Mouse (Mus musculus): ENCODE results near the gene Dph2. TPM values are rescaled to one million over a fixed set of nuclear protein-coding genes. Genes with fewer than 3 reads are reported as not detected.

The Dph2 gene
- polyA plus RNA-seq, 1 experiment from 2014 or later, result 21.2 TPM

- ATAC-seq (ENCODE audit: insufficient number of reproducible peaks, low FRiP score, low TSS enrichment, low read depth) (no peak), DNase-seq (ENCODE audit: low spot score) (no peak)
- H3K4me3 ChIP-seq (ENCODE audit: low read depth, low read length), result no peak overlapping the region
- H3K36me3 ChIP-seq (ENCODE audit: control insufficient read depth, insufficient read depth, low read length), result peaks cover 10% of the 10 kb centered on the region; the same call in 1 of the 2 replicates
- WGBS, result 67% methylated on average over 10 of the region's 10 CpGs
- H3K4me1 ChIP-seq (ENCODE audit: control insufficient read depth, insufficient read depth, low read length), result peaks cover 6% of the 10 kb centered on the region; the same call in 1 of the 2 replicates
- H3K4me2 ChIP-seq (ENCODE audit: low read depth, severe bottlenecking), result no peak overlapping the region
- H3K9ac ChIP-seq (ENCODE audit: low read length), result no peak overlapping the region
- no peak overlapping the region for H3K27ac ChIP-seq (replicated peaks; ENCODE audit: low read depth, low read length)
- no peaks in the 10 kb centered on the region for H3K9me3 ChIP-seq (ENCODE audit: control insufficient read depth, low read length)
- no peaks in the 10 kb centered on the region for H3K27me3 ChIP-seq (ENCODE audit: control insufficient read depth, insufficient read depth, low read length)
Observed at GRCm38 (mm10) chr4:117878301-117878700, 13.5 kb downstream of the Dph2 start.

- DNase-seq (ENCODE audit: low spot score), result no peak
- Histone ChIP-seq H3K4me3 (ENCODE audit: low read depth, low read length) (no peak overlapping the region), H3K27me3 (ENCODE audit: control insufficient read depth, insufficient read depth, low read length) (no peaks in the 10 kb centered on the region), H3K4me2 (ENCODE audit: low read depth, severe bottlenecking) (no peak overlapping the region), H3K4me1 (ENCODE audit: control insufficient read depth, insufficient read depth, low read length) (0 out of 2 replicates have a peak, but pooled peaks cover 8% of the 10 kb centered on the region), H3K27ac (replicated peaks; ENCODE audit: low read depth, low read length) (no peak overlapping the region), H3K36me3 (ENCODE audit: control insufficient read depth, insufficient read depth, low read length) (peaks cover 10% of the 10 kb centered on the region; the same call in 1 of the 2 replicates), H3K9ac (ENCODE audit: low read length) (no peak overlapping the region), H3K9me3 (ENCODE audit: control insufficient read depth, low read length) (no peaks in the 10 kb centered on the region)
- 93% methylated on average over 9 of the region's 9 CpGs for WGBS
- no peak for ATAC-seq (ENCODE audit: insufficient number of reproducible peaks, low FRiP score, low TSS enrichment, low read depth)
Observed at GRCm38 (mm10) chr4:117873615-117874014, 18.2 kb downstream of the Dph2 start.

- peak; percentile 31; the same call in 1 of the 2 replicates for ATAC-seq (ENCODE audit: insufficient number of reproducible peaks, low FRiP score, low TSS enrichment, low read depth)
- H3K9me3 ChIP-seq (ENCODE audit: control insufficient read depth, low read length), result no peaks in the 10 kb centered on the region
- no peak within 1 kb of the TSS for H3K4me3 ChIP-seq (ENCODE audit: low read depth, low read length)
- H3K9ac ChIP-seq (ENCODE audit: low read length), result peak within 1 kb of the TSS; percentile 40; the same call in 1 of the 2 replicates
- no peaks in the 10 kb centered on the region for H3K27me3 ChIP-seq (ENCODE audit: control insufficient read depth, insufficient read depth, low read length)
- 9% methylated on average over 14 of the region's 14 CpGs for WGBS
- H3K27ac ChIP-seq (replicated peaks; ENCODE audit: low read depth, low read length), result no peak within 1 kb of the TSS
- H3K4me1 ChIP-seq (ENCODE audit: control insufficient read depth, insufficient read depth, low read length), result 0 out of 2 replicates have a peak, but pooled peaks cover 8% of the 10 kb centered on the region
- peak; percentile 43 for DNase-seq (ENCODE audit: low spot score)
- peaks cover 7% of the 10 kb centered on the region; the same call in 1 of the 2 replicates for H3K36me3 ChIP-seq (ENCODE audit: control insufficient read depth, insufficient read depth, low read length)
- peak within 1 kb of the TSS; percentile 36 for H3K4me2 ChIP-seq (ENCODE audit: low read depth, severe bottlenecking)
Observed at GRCm38 (mm10) chr4:117872471-117872886, 19.4 kb downstream of the Dph2 start, which contains the start of gene Ccdc24. Ccdc24 (minus strand) TSS chr4:117872557.

- no peak for DNase-seq (ENCODE audit: low spot score)
- Histone ChIP-seq H3K36me3 (ENCODE audit: control insufficient read depth, insufficient read depth, low read length) (peaks cover 6% of the 10 kb centered on the region; the same call in 1 of the 2 replicates), H3K4me3 (ENCODE audit: low read depth, low read length) (no peak overlapping the region), H3K9me3 (ENCODE audit: control insufficient read depth, low read length) (no peaks in the 10 kb centered on the region), H3K4me2 (ENCODE audit: low read depth, severe bottlenecking) (peak overlapping the region; percentile 36; the same call in 1 of the 2 replicates), H3K4me1 (ENCODE audit: control insufficient read depth, insufficient read depth, low read length) (0 out of 2 replicates have a peak, but pooled peaks cover 8% of the 10 kb centered on the region), H3K27ac (replicated peaks; ENCODE audit: low read depth, low read length) (no peak overlapping the region), H3K27me3 (ENCODE audit: control insufficient read depth, insufficient read depth, low read length) (no peaks in the 10 kb centered on the region), H3K9ac (ENCODE audit: low read length) (no peak overlapping the region)
- no peak for ATAC-seq (ENCODE audit: insufficient number of reproducible peaks, low FRiP score, low TSS enrichment, low read depth)
- WGBS, result 41% methylated on average over 7 of the region's 7 CpGs
Observed at GRCm38 (mm10) chr4:117871787-117872186, 20.0 kb downstream of the Dph2 start.

GRCm38 (mm10) chr4:117870437-117870836 is 21.4 kb downstream of the Dph2 start:
- no peak overlapping the region for H3K4me3 ChIP-seq (ENCODE audit: low read depth, low read length)
- 0 out of 2 replicates have a peak, but pooled peaks cover 8% of the 10 kb centered on the region for H3K4me1 ChIP-seq (ENCODE audit: control insufficient read depth, insufficient read depth, low read length)
- DNase-seq (ENCODE audit: low spot score), result no peak
- no peak overlapping the region for H3K4me2 ChIP-seq (ENCODE audit: low read depth, severe bottlenecking)
- ATAC-seq (ENCODE audit: insufficient number of reproducible peaks, low FRiP score, low TSS enrichment, low read depth), result no peak
- no peak overlapping the region for H3K27ac ChIP-seq (replicated peaks; ENCODE audit: low read depth, low read length)
- no peak overlapping the region for H3K9ac ChIP-seq (ENCODE audit: low read length)
- 42% methylated on average over 1 of the region's 1 CpGs for WGBS
- H3K27me3 ChIP-seq (ENCODE audit: control insufficient read depth, insufficient read depth, low read length), result no peaks in the 10 kb centered on the region
- no peaks in the 10 kb centered on the region for H3K9me3 ChIP-seq (ENCODE audit: control insufficient read depth, low read length)
- no peaks in the 10 kb centered on the region; the same call in 1 of the 2 replicates for H3K36me3 ChIP-seq (ENCODE audit: control insufficient read depth, insufficient read depth, low read length)

GRCm38 (mm10) chr4:117869317-117869716 is 22.5 kb downstream of the Dph2 start:
- ATAC-seq (ENCODE audit: insufficient number of reproducible peaks, low FRiP score, low TSS enrichment, low read depth) (no peak), DNase-seq (ENCODE audit: low spot score) (no peak)
- Histone ChIP-seq H3K27ac (replicated peaks; ENCODE audit: low read depth, low read length) (no peak overlapping the region), H3K9ac (ENCODE audit: low read length) (no peak overlapping the region), H3K4me2 (ENCODE audit: low read depth, severe bottlenecking) (no peak overlapping the region), H3K4me1 (ENCODE audit: control insufficient read depth, insufficient read depth, low read length) (0 out of 2 replicates have a peak, but pooled peaks cover 8% of the 10 kb centered on the region), H3K4me3 (ENCODE audit: low read depth, low read length) (no peak overlapping the region), H3K27me3 (ENCODE audit: control insufficient read depth, insufficient read depth, low read length) (no peaks in the 10 kb centered on the region), H3K9me3 (ENCODE audit: control insufficient read depth, low read length) (no peaks in the 10 kb centered on the region), H3K36me3 (ENCODE audit: control insufficient read depth, insufficient read depth, low read length) (peaks cover under 1% of the 10 kb centered on the region; the same call in 1 of the 2 replicates)
- 67% methylated on average over 9 of the region's 9 CpGs for WGBS

GRCm38 (mm10) chr4:117867823-117868222 is 24.0 kb downstream of the Dph2 start:
- ATAC-seq (ENCODE audit: insufficient number of reproducible peaks, low FRiP score, low TSS enrichment, low read depth) (no peak), DNase-seq (ENCODE audit: low spot score) (peak; percentile 83)
- H3K4me3 ChIP-seq (ENCODE audit: low read depth, low read length), result no peak overlapping the region

GRCm38 (mm10) chr4:117867000-117867399 is 24.8 kb downstream of the Dph2 start:
- DNase-seq (ENCODE audit: low spot score), result no peak
- Histone ChIP-seq H3K36me3 (ENCODE audit: control insufficient read depth, insufficient read depth, low read length) (peaks cover 4% of the 10 kb centered on the region; the same call in 1 of the 2 replicates), H3K9me3 (ENCODE audit: control insufficient read depth, low read length) (no peaks in the 10 kb centered on the region), H3K9ac (ENCODE audit: low read length) (0 out of 2 replicates have a peak overlapping the region, but pooled peaks have one; percentile 12), H3K4me1 (ENCODE audit: control insufficient read depth, insufficient read depth, low read length) (no peaks in the 10 kb centered on the region), H3K27me3 (ENCODE audit: control insufficient read depth, insufficient read depth, low read length) (no peaks in the 10 kb centered on the region), H3K27ac (replicated peaks; ENCODE audit: low read depth, low read length) (no peak overlapping the region), H3K4me2 (ENCODE audit: low read depth, severe bottlenecking) (no peak overlapping the region), H3K4me3 (ENCODE audit: low read depth, low read length) (no peak overlapping the region)
- no peak for ATAC-seq (ENCODE audit: insufficient number of reproducible peaks, low FRiP score, low TSS enrichment, low read depth)
- WGBS, result 80% methylated on average over 6 of the region's 6 CpGs

More at GRCm38 (mm10) chr4:117867823-117868222, 24.0 kb downstream of the Dph2 start:
- Histone ChIP-seq H3K27me3 (ENCODE audit: control insufficient read depth, insufficient read depth, low read length) (no peaks in the 10 kb centered on the region), H3K36me3 (ENCODE audit: control insufficient read depth, insufficient read depth, low read length) (peaks cover 3% of the 10 kb centered on the region; the same call in 1 of the 2 replicates), H3K9ac (ENCODE audit: low read length) (no peak overlapping the region), H3K4me1 (ENCODE audit: control insufficient read depth, insufficient read depth, low read length) (0 out of 2 replicates have a peak, but pooled peaks cover 8% of the 10 kb centered on the region), H3K9me3 (ENCODE audit: control insufficient read depth, low read length) (no peaks in the 10 kb centered on the region), H3K27ac (replicated peaks; ENCODE audit: low read depth, low read length) (no peak overlapping the region), H3K4me2 (ENCODE audit: low read depth, severe bottlenecking) (peak overlapping the region; percentile 16; the same call in 1 of the 2 replicates)
- 17% methylated on average over 24 of the region's 24 CpGs for WGBS

Measured in limb, embryonic 11.5 days (tissue).